Mouse (Mus musculus) hindbrain, embryonic 10.5 days (tissue): ENCODE data around the gene Mien1. TPM values are rescaled to one million over a fixed set of nuclear protein-coding genes. Genes with fewer than 3 reads are reported as not detected.

Source experiments
- DNase-seq: peaks from one replicate; pipeline ENCODE4 v3.0.0-alpha.2; 2017; ENCODE audit warnings: low spot score
- H3K27ac ChIP-seq: fragments of 300-500 bp; sonication (generic); 2 replicates; pipeline ENCODE4 v1.5.1; 2016; ENCODE audit warnings: mild to moderate bottlenecking, moderate library complexity
- H3K27me3 ChIP-seq: fragments of 300-500 bp; sonication (generic); 2 replicates; pipeline ENCODE4 v1.6.1; 2016; ENCODE audit warnings: mild to moderate bottlenecking; ENCODE audit not compliant: poor library complexity, insufficient read depth, severe bottlenecking
- H3K36me3 ChIP-seq: fragments of 300-500 bp; sonication (generic); 2 replicates; pipeline ENCODE4 v1.6.1; 2016; ENCODE audit warnings: mild to moderate bottlenecking, moderate library complexity
- H3K4me1 ChIP-seq: fragments of 300-500 bp; sonication (generic); replicated peaks from 2 replicates; pipeline ENCODE4 v1.6.1; 2016; ENCODE audit warnings: mild to moderate bottlenecking
- H3K4me3 ChIP-seq: fragments of 300-500 bp; sonication (generic); 2 replicates; pipeline ENCODE4 v1.5.1; 2016; ENCODE audit warnings: mild to moderate bottlenecking, moderate library complexity
- H3K9me3 ChIP-seq: fragments of 300-500 bp; sonication (generic); 2 replicates; pipeline ENCODE4 v1.6.1; 2016; ENCODE audit warnings: mild to moderate bottlenecking, moderate library complexity
- WGBS: fragments of 180-500 bp; shearing (Covaris S2); methylation state at CpG from one replicate; pipeline ENCODE4 v1.1.7; 2016; 5-methylcytosine and 5-hydroxymethylcytosine counted together
- polyA plus RNA-seq: library from polyadenylated mRNA; unstranded; fragments of >200 nt; fragmentation: Nextera tagmentation; extraction: Ambion mirVana; gene quantifications from 2 replicates; pipeline ENCODE4 v1.2.1, GENCODE M21; 2016

Mien1 gene
- polyA plus RNA-seq, 1 experiment from 2014 or later: 161 TPM

DNA sequence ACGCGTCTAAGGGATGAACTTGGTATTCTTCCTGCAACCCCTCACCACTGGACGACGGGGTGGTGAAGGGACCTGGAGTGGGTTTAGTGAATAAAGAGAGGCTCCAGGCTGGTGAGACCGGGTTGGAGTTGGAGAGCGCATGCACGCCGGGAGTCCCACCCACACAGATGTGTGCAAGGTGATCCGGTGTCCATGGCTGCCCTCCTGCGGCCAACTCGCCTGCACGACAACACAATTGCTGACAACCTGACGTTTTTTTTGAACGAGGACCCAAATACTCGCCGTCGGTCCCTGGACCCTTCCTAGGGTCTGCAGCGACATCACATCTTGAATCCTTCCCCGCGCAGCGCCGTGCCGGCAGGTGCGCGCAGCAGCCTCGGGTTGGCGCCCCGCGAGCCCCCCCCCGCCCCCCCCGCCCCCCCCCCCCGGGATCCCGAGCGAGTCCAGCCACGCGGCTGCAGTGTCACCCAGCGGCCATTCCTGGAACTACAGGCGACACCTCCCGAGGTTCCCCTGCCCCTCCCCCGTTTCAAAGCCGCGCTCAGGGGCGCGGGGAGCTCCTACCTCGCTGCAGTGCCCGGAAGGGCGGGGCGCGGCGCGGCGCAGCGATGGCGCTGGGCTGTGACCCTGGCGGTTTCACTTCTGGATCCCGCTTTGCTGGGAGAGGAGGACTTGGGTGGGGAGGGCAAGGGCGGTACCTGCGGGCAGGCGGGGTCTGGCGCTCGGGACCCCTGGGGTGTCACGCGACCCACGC, 18.8 kb upstream of the Mien1 start:
- WGBS: 1% methylated on average over 63 of the region's 64 CpGs
- 0 out of 2 replicates have a peak, but pooled peaks cover 8% of the 10 kb centered on the region for H3K36me3 ChIP-seq
- H3K4me3 ChIP-seq: peak overlapping the region; percentile 63
- H3K4me1 ChIP-seq: peaks cover 22% of the 10 kb centered on the region
- H3K27ac ChIP-seq: peak overlapping the region; percentile 83
- H3K27me3 ChIP-seq: peaks cover 58% of the 10 kb centered on the region
- DNase-seq: peak; percentile 86
- H3K9me3 ChIP-seq: no peaks in the 10 kb centered on the region

- peaks cover 53% of the 10 kb centered on the region for H3K27me3 ChIP-seq
- 0 out of 2 replicates have a peak, but pooled peaks cover 8% of the 10 kb centered on the region for H3K36me3 ChIP-seq
- peaks cover 22% of the 10 kb centered on the region for H3K4me1 ChIP-seq
- H3K27ac ChIP-seq: peak overlapping the region; percentile 83
- 28% methylated on average over 9 of the region's 9 CpGs for WGBS
- H3K9me3 ChIP-seq: no peaks in the 10 kb centered on the region
- no peak for DNase-seq
- H3K4me3 ChIP-seq: peak overlapping the region; percentile 63
These were observed 18.2 kb upstream of the Mien1 start for GRCm38 (mm10) chr11:98456945-98457344.

GRCm38 (mm10) chr11:98456545-98456944, 17.8 kb upstream of the Mien1 start:
- H3K36me3 ChIP-seq: 0 out of 2 replicates have a peak, but pooled peaks cover 8% of the 10 kb centered on the region
- WGBS: 77% methylated on average over 5 of the region's 5 CpGs
- H3K27me3 ChIP-seq: peaks cover 49% of the 10 kb centered on the region
- no peak for DNase-seq
- no peak overlapping the region for H3K27ac ChIP-seq
- H3K9me3 ChIP-seq: no peaks in the 10 kb centered on the region
- H3K4me3 ChIP-seq: no peak overlapping the region
- H3K4me1 ChIP-seq: peaks cover 22% of the 10 kb centered on the region

GRCm38 (mm10) chr11:98455484-98455883, 16.7 kb upstream of the Mien1 start:
- WGBS: 82% methylated on average over 4 of the region's 4 CpGs
- Histone ChIP-seq H3K9me3 (no peaks in the 10 kb centered on the region), H3K27me3 (peaks cover 39% of the 10 kb centered on the region), H3K4me1 (peaks cover 22% of the 10 kb centered on the region), H3K27ac (no peak overlapping the region), H3K4me3 (no peak overlapping the region), H3K36me3 (0 out of 2 replicates have a peak, but pooled peaks cover 8% of the 10 kb centered on the region)
- no peak for DNase-seq

- Histone ChIP-seq H3K9me3 (no peaks in the 10 kb centered on the region), H3K4me1 (peaks cover 37% of the 10 kb centered on the region), H3K36me3 (0 out of 2 replicates have a peak, but pooled peaks cover 8% of the 10 kb centered on the region), H3K27ac (no peak overlapping the region), H3K4me3 (no peak overlapping the region), H3K27me3 (peaks cover 47% of the 10 kb centered on the region)
- DNase-seq: no peak
- 88% methylated on average over 20 of the region's 20 CpGs for WGBS
These were observed 11.4 kb upstream of the Mien1 start for GRCm38 (mm10) chr11:98449921-98450771.

DNA sequence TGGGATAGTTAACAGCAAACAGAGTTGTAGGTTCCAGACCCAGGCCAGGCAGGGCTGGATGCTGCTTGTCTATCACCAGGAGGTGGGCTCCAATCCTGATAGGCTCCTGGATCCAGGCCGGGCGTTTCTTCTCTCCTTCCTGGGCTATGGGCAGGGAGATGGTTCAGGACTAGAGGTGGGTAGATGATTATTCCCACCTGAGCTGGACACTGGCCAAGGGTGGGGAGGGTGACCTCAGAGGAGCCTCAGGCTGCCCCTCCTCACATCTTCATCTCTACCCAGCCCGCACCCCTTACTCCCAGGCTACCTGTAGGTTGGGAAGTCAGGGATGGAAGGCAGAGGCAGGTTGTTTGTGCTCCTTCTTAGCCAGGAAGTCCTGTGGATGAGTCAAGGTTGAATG, 10.6 kb upstream of the Mien1 start:
- 83% methylated on average over 3 of the region's 3 CpGs for WGBS
- no peaks in the 10 kb centered on the region for H3K9me3 ChIP-seq
- H3K27me3 ChIP-seq: peaks cover 50% of the 10 kb centered on the region

GRCm38 (mm10) chr11:98448191-98448790, 9.5 kb upstream of the Mien1 start:
- Histone ChIP-seq H3K9me3 (no peaks in the 10 kb centered on the region), H3K27me3 (peaks cover 50% of the 10 kb centered on the region), H3K4me3 (peak overlapping the region; percentile 38), H3K27ac (0 out of 2 replicates have a peak overlapping the region, but pooled peaks have one; percentile 74), H3K4me1 (peaks cover 37% of the 10 kb centered on the region), H3K36me3 (no peaks in the 10 kb centered on the region)
- 41% methylated on average over 13 of the region's 13 CpGs for WGBS
- DNase-seq: no peak

More for the DNA sequence above, 10.6 kb upstream of the Mien1 start:
- H3K4me3 ChIP-seq: no peak overlapping the region
- DNase-seq: no peak
- H3K4me1 ChIP-seq: peaks cover 37% of the 10 kb centered on the region
- H3K36me3 ChIP-seq: 0 out of 2 replicates have a peak, but pooled peaks cover 3% of the 10 kb centered on the region
- H3K27ac ChIP-seq: no peak overlapping the region

GRCm38 (mm10) chr11:98447475-98447834, 8.7 kb upstream of the Mien1 start:
- Histone ChIP-seq H3K4me3 (peak overlapping the region; percentile 38), H3K27me3 (peaks cover 50% of the 10 kb centered on the region)

DNA sequence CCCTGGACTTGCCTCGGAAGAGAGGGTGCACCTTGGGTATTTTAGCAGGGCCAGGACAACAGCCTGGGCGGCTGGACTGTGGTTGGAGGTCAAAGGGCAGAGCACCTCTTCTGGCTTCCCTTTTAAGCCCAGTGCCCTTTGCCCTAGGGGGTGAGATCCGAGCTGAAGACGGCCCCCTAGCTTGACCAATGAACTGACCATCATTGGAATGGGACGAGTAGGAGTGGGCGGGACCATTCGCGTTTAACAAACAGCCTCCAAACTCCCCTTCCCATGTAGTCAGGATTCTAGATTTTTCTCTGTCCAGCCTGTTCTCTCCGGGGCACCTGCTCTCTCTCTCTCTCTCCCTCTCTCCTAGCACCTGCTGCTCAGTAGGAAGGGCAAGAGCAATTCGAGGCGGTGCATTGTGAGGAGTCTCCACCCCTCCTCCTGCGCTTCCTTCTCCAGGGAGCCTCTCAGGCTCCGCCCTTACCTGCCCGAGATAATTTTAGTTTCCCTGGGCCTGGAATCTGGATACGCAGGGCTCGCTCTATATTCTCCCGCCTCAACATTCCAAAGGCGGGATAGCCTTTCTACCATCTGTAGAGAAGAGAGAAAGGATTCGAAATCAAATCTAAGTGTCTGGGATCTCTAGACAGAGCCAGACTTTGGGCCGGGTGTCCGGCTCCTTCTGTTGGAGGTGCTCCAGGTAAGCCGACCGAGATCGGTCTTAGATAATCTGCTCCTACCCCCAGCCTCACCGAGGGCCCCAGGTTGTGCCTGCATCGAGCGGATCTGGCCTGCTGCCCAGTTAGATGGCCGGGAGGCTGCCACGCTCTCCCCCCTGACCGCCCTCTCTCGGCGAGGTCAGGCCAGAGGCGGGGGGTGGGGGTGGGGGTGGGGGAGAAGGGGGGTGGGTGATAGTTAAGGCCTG, 8.0 kb upstream of the Mien1 start:
- Histone ChIP-seq H3K36me3 (no peaks in the 10 kb centered on the region), H3K4me3 (peak overlapping the region; percentile 38), H3K27me3 (peaks cover 50% of the 10 kb centered on the region), H3K9me3 (no peaks in the 10 kb centered on the region), H3K27ac (peak overlapping the region; percentile 74), H3K4me1 (peaks cover 37% of the 10 kb centered on the region)
- peak; percentile 29 for DNase-seq
- 1% methylated on average over 33 of the region's 33 CpGs for WGBS

More at GRCm38 (mm10) chr11:98447475-98447834, 8.7 kb upstream of the Mien1 start:
- Histone ChIP-seq H3K4me1 (peaks cover 37% of the 10 kb centered on the region), H3K9me3 (no peaks in the 10 kb centered on the region), H3K27ac (peak overlapping the region; percentile 74), H3K36me3 (no peaks in the 10 kb centered on the region)
- no peak for DNase-seq
- WGBS: 8% methylated on average over 7 of the region's 7 CpGs

DNA sequence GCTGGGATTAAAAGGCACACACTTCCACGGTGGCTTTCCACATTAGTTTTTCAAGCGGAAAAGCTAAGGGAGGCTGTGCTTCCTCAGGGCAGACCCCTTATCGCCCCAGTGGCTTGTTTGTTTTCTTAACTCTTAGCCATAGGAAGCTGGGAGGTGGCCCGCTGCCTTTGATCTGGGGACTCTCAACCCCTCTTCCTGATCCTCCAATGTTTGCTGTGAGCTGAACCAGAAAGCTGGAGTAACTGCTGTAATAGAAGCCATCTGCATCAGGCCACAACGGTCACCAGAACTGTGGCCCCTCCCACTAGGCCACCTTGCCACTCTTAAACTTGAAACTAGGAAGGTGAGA, 7.4 kb upstream of the Mien1 start, which contains the start of gene Grb7:
TSS of gene Grb7 (plus strand) at position 182 of the 349 bp plus-strand sequence.
- Histone ChIP-seq H3K9me3 (no peaks in the 10 kb centered on the region), H3K4me1 (peaks cover 37% of the 10 kb centered on the region), H3K4me3 (peak within 1 kb of the TSS; percentile 38), H3K27ac (peak within 1 kb of the TSS; percentile 74), H3K36me3 (no peaks in the 10 kb centered on the region), H3K27me3 (peaks cover 50% of the 10 kb centered on the region)
- DNase-seq: peak; percentile 29
- WGBS: 7% methylated on average over 5 of the region's 5 CpGs

GRCm38 (mm10) chr11:98445679-98446078, 6.9 kb upstream of the Mien1 start:
- Histone ChIP-seq H3K4me1 (peaks cover 37% of the 10 kb centered on the region), H3K9me3 (no peaks in the 10 kb centered on the region), H3K27ac (no peak overlapping the region), H3K4me3 (no peak overlapping the region), H3K27me3 (peaks cover 50% of the 10 kb centered on the region), H3K36me3 (no peaks in the 10 kb centered on the region)
- 50% methylated on average over 4 of the region's 4 CpGs for WGBS
- DNase-seq: no peak

GRCm38 (mm10) chr11:98445238-98445637, 6.4 kb upstream of the Mien1 start:
- Histone ChIP-seq H3K9me3 (no peaks in the 10 kb centered on the region), H3K27me3 (peaks cover 50% of the 10 kb centered on the region), H3K27ac (no peak overlapping the region), H3K4me3 (no peak overlapping the region), H3K4me1 (peaks cover 37% of the 10 kb centered on the region), H3K36me3 (no peaks in the 10 kb centered on the region)
- 36% methylated on average over 1 of the region's 1 CpGs for WGBS
- no peak for DNase-seq
